Mouse (Mus musculus) lung, adult 2 months (tissue): Measurements from ENCODE around the gene Plekha6.

Experiments used
- CTCF ChIP-seq: fragments of 200-500 bp; IDR thresholded peaks from 2 replicates; pipeline ENCODE4 v1.5.1; 2011; ENCODE audit warnings: mild to moderate bottlenecking, low read length, control low read depth; ENCODE audit not compliant: insufficient read depth
- POLR2A ChIP-seq: fragments of 200-500 bp; IDR thresholded peaks from 2 replicates; pipeline ENCODE4 v1.6.1; 2011; ENCODE audit warnings: low read depth, mild to moderate bottlenecking, control low read depth, low read length, borderline replicate concordance; ENCODE audit errors: extremely low read depth

DNA sequence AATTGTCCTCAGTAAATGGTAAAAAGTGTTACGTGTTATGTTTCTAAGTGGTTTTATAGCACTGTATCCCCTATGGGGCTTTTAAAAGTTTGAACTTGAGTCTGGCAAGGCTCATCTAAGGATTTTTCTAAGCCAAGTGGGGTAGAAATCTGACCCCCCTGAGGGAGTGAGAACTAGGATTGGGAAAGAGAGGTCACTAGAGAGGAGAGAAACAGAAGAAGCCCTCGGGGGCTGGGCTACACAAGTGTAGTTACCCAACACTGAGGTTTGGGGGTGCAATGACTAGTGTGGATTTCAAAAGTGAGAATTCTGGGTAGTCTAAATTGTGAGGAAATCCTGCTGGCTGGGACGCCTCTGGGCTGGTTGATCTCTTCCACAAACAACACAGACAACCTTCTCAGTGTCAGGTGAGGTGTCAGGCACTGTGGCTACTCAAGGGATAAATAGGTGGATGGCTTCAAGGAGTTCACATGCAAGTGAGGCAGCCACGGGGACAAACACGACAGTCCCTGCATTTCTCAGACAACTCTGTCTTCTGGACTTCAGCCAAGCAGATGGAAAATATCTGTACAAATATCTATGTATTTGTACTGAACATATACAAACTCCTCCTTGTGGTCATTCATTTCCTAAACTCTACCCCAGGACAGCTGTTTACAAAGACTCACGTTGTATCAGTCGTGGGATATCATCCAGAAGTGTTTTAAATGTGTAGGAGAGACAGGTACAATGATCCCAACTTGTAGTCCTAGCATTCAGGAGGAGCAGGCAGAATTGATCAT lies 43.9 kb upstream of the Plekha6 start:
- TF ChIP-seq CTCF = no peak
- no peak for TF ChIP-seq POLR2A
